Mouse (Mus musculus): ENCODE data around the gene Gnl2.

Gnl2 gene

DNA sequence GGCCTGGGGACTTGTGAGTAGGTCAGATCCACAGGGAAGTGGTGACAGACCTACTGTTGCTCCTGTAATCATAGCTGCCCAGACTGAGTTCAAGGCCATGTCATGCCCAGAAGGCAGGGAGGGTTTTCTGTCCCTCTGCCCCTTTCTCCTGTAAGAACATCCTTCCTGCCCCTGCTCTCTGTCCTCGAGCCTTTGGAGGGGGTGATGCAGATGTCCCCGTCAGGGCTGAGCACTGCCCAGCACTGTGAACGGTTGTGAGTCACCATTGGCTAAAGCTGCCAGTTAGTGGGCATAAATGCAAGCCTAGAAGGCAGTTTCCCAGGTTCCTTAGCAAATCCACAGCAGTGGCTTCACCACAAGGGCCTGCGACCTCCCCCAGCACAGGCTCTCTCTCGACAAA, 76.6 kb downstream of the Gnl2 start:
- no peak for DNase-seq

- no peak for DNase-seq
These were observed 79.7 kb downstream of the Gnl2 start for GRCm38 (mm10) chr4:125096066-125096465.

DNA sequence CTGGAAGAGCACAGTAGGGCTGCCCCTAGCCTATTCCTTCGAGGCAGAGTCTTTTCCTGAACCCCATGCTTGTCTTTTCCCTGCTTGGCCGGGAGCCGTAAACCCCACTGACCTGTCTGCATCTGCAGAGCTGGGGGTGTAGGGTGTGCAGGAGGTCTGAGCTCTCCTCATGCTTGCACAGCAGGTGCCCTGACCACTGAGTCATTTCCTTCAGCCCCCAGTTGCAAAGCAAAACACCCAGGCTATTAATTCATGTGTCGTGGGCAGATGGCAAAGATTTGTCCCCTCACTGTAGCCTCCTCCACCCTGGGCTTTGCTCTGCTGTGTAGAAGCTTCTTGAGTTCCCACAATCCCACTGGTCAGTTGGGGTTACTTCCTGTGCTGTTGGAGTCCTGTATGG, 81.0 kb downstream of the Gnl2 start:
- no peak for DNase-seq

GRCm38 (mm10) chr4:125099458-125099857, 83.1 kb downstream of the Gnl2 start:
- DNase-seq: peak; percentile 85

- no peak for DNase-seq
These were observed 84.9 kb downstream of the Gnl2 start for GRCm38 (mm10) chr4:125101334-125101733.

Measured in liver (tissue).